Mouse (Mus musculus): ENCODE data around the gene Pgpep1.

The Pgpep1 gene

DNA sequence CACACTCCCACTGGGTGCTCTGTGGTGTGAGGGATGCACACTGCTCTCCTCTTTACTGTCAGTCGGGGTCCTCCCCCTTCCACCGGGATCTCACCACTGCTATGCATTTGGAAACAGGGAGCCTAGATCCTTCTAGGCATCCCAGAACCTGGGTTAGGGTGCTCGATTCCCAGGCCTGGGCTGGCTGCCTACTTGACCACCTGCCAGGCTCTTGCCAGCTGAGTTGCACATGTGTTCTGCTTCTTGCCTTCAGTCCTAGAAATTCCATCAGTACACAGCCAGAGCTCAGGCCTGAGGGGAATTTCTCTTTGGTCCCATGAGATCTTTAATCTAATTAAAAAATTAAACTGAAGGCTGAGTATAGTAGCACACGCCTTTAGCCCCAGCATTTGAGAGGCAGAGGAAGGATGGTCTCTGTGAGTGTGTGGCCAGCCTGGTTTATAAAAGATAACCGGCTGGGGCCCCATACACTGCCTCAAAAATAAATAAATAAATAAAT lies 29.8 kb upstream of the Pgpep1 start:
- no peak for DNase-seq

DNA sequence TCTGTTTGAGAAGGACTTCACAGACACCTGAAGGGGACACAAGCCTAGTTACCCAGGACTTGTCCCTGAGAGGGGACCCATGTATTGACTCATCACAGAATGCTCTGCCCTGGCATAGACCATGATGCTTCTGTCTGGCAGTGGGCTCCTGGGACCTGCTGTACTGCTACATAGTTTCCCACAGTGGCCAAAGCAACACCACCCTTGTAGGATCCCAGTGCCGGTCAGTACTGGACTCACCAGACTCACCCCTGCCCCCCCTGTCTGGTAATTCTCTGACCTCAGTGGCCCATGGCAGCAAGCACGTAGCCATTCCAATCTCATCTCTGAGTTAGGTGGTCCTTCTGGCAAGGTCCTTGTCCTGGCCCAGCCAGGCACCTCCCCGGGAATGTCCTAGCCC lies 27.9 kb upstream of the Pgpep1 start:
- no peak for DNase-seq

DNA sequence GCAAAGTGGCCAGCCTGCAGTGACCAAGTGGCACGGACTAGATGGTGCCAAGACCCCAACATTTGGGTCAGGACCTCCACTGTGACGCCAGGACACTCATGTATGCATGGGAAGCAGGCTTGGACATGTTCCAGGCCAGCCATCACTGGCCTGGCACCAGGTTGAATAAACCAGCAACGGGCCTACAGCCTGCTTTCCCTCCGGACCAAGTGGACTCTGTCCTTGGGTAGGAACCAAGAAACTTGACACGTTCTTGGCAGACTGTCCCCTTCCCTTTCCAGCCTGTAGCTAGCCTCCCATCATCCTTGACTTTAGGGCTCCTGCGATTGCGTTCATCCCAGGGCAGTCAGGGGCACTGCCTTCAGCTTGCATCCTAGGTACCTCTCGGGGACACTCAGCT lies 27.4 kb upstream of the Pgpep1 start:
- peak; percentile 62 for DNase-seq

DNA sequence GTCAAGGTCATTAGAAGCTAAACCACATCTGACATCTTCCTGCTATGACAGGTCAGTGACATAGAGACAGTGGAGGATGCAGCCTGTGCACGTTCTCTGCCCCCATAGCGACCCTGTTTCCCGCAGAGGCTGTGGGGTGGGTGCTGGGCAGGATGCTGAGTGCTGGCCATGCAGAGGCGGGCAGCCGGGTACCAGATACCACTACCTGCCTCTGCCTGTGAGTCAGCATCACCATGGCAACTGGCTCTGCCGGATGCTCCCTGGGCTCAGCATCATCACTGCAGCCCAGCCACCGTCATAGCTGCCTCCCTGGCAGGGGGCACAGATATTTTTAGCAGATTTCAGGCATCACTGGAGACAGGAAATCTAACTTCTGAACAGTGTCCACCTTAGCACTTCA lies 24.1 kb upstream of the Pgpep1 start:
- no peak for DNase-seq

DNA sequence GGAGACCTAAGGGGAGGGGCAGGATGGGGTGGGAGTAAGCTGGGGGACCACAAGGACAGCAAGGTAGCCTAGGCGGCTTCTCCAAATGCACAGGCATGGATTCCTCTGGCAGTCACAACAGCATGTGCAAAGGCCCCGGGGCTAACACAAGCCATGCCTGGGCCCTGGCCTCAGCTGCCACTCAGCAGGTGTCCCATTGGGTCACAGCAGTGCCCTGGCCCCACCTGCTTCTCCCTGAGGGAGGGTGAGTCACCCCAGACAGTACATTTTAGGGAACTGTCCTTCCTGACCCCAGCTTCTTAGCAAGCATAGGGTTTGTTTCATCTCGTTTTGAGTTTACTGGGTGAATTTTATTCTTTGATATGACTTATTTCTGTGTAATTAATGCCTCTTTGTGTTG lies 22.5 kb upstream of the Pgpep1 start:
- no peak for DNase-seq

DNA sequence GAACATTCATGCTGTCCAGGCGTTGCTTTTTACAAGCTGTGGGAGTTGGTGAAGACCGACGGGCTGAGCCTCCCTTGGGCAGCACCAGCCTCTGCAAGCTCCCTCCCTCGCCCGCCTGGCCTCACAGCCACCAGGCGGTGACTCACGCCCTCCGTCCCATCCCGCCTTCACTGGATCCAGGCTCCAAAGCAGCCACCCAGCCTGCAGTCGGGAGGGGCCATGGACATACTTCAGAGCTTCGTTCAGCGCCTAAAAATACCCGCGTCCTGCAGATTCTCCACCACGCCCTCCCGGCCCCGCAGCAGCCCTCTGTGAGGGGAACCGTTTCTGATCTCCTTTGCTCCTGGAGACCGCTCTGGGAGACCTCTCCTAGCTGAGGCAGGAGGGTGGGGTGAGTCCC lies 22.0 kb upstream of the Pgpep1 start:
- peak; percentile 84 for DNase-seq

DNA sequence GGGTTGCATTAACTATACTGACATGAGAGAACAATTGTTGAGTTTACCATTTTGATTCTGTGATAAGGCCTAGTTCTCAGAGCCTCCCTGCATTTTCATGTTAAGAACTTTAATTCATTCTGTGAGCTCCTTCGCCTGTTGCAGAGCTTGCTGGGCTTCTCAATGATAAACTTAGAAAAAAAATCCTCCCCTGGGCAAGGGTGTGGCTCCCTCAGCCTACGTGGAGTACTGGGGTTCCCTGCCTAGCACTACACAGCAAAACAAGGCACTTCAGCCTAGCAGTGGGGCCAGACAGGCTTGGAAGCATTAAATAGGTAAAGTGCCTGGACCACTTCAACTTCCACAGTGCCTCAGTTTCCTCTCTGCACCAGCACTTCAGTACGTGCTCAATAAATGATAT lies 21.2 kb upstream of the Pgpep1 start:
- DNase-seq = no peak

DNA sequence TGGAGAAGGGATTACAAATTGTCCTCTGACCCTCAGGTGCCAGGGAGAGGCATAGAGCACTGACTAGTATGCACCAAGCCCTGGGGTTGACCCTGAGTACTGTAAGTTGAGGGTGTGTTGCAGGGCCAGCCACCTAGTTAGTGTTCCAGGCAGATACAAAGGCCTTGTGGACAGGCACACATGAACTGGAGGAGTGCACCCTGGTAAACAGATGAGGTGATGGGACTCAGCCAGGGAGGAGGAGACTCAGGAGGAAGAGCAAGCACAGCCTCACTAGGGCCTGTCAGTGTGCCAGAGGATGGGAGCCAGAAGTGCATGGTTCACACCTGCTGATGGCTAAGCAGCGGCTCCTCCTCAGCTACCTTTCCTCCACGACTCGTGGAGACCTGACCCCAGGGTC lies 19.9 kb upstream of the Pgpep1 start:
- no peak for DNase-seq

DNA sequence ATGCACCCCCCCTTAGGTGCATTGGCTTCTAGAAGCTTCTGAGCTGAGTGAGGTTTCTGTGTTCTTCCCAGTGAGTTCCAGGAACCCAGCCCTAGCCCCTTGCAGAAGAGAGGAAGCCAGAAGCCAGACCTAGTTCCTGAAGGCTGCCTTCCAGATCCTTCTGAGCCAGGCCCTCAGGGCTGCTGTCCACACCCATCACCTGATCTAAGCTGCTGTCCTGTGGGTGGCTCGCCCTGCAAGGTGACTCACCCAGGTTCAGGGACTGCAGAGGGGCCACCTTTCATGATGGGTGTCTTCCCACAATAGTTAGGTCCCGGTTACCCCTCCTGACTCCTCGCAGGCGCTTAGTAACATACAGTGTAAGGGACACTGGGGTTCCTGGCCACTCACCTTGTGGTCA lies 19.2 kb upstream of the Pgpep1 start:
- no peak for DNase-seq

DNA sequence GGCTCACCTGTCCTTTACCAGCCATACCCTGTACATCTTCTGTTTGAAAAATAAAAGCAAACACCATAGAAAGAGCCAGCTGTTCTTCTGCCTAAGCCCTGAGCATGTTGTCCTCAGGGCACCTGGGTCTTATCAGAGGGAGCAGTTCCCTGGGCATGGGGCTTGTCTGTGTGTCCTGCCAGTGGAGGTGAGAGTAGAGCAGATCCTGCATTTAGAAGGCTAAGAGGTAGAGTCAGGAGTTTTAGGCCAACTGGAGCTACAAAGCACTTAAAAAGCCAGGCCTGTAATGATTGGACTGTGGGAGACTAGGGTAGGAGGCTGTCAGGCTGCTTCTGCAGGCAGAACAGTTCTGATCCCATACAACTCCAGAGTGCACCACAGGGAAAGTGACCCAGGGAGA lies 18.5 kb upstream of the Pgpep1 start:
- no peak for DNase-seq

DNA sequence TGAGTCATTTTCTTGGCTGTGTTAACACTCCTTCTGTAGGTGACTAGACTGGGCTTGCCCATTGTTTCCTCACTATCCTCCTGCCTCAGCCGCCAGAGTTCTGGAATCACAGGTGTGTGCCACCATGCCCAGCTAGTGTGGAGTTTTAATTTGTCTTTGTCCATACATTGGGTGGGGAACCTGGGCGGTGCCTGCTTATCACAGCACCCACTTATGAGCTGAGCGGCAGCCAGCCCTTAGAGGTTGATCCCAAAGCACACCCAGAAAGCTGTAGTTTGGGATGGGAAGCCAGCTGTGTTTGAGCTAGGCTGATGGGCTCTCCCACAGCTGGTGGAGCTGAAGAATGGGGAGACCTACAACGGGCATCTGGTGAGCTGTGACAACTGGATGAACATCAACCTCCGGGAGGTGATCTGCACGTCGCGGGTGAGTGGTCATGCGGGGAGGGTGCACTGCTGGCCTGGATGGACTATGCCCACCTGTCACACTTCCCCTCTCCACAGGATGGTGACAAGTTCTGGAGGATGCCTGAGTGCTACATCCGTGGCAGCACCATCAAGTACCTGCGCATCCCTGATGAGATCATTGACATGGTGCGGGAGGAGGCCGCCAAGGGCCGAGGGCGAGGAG lies 17.4 kb upstream of the Pgpep1 start:
- no peak for DNase-seq

DNA sequence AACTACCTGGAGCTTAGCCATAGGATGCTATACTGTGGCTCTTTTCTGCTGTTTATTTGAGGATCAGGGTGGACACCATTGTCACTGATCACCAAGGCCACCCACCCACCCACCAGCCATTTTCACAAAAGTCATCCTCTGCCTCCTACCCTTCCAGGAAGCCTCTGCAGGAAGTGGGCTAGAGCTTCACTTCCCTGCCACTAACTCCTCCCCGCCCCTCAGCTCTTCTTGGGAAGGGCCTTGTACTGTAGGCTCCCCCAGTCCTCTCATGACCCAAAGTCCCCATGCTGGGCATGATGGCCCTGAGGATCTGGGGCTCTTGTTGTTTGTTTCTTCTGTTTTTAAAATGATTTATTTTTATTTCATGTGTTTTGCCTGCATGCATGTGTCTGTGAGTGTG lies 15.1 kb upstream of the Pgpep1 start:
- DNase-seq = no peak

DNA sequence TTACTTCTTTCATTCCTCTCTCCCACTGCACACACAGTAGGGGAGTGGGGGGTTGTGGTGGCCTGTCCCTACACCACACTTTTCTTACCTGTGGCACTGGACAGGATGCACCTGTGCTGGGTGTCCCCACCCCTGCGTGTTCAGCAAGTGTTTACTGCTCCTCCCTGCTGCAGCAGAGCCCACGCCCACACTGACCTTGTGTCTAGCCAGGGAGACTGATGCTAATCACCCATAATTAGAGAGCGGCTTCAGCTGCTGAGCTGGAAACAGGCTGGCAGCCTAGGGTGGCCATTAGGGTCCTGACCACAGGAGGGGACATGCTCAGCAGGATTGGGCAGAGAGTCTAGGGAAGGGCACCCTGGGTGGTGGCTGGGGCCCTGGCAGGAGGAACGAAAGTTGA lies 14.5 kb upstream of the Pgpep1 start:
- no peak for DNase-seq

DNA sequence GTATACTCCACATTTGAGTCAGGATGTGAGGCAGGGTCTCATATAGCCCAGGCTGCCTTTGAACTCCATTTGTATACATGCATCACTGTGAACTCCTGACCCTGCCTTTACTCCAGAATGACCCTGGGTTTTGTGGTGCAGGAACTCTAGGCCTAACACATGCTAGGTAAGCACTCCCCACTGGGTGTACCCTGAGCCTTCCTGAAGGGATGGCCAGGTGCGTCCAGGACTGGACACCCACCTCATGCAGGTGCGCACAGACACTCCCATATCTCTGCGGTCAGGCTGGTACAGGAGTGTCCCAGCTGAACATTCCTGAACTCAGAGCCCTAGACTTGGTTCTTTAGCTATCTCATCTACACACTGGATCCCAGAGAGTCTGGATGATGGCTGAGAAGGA lies 13.9 kb upstream of the Pgpep1 start:
- no peak for DNase-seq

DNA sequence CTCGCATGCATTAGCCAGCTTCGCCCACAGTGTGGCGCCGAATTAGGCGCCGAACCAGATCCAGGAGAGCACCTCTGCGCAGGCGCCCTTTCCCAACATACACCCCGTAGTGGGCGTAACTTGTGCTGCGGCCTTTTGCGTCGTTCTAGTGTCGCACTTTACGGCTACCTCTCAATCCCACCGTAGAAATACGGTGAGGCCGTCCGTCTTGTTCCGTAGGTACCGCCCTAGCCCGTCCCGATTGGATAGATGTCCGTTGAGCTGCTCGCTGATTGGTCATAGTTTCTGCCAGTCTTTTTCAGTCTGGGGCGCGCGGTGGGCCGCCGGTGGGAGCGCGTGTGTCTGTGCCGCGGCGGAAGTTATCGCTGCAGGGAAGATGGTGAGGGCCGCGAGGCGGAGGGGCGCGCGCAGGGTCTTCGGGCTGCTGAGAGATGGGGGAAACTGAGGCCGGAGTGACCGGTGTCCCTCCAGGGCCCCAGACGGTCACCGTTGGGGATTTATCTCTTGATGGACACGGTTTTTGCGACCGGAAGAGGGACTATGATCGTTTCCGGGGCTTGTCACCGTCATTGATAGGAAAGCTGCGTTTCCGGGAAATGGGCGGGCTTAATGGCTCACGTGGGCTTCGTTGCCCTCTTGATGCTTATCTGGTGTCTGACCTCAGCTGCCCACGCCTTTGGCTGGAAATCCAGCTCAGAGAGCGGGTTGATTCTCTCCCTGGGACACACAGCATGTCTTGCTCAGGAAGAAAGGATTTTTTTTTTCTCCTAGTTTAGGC lies 13.1 kb upstream of the Pgpep1 start, which contains the start of gene Lsm4:
TSS of gene Lsm4 (plus strand) at position 170 of the 778 bp plus-strand sequence.
- peak; percentile 98 for DNase-seq

DNA sequence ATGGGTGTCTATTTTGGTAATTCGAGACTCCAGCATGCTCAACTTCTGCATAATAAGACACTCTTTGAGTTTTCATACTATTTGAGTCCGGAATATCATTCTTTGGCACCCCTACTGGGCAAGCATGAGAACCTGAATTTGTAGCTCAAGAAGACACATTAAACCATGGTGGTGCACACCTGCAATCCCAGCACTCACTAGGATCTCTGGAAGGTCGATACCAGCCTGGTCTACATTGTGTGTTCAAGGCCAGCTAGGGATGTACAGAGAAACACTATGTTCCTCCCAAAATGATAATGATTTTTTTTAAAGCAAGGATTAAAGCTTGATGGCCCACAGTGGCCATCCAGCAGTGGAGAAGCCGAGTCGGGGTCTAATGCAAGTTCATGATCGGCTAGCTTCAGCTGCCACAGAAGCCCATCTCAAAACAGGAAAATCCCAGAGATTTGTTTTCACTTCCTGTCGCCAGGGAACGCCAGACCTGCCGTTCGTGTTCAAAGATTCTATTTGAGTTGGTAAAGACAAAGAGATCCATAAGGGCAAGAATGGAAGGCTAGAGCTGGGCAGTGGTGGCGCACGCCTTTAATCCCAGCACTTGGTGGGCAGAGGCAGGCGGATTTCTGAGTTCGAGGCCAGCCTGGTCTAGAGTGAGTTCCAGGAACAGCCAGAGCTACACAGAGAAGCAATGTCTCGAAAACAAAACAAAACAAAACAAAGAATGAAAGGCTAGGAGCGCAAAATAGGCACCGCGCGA lies 12.3 kb upstream of the Pgpep1 start:
- DNase-seq = no peak

DNA sequence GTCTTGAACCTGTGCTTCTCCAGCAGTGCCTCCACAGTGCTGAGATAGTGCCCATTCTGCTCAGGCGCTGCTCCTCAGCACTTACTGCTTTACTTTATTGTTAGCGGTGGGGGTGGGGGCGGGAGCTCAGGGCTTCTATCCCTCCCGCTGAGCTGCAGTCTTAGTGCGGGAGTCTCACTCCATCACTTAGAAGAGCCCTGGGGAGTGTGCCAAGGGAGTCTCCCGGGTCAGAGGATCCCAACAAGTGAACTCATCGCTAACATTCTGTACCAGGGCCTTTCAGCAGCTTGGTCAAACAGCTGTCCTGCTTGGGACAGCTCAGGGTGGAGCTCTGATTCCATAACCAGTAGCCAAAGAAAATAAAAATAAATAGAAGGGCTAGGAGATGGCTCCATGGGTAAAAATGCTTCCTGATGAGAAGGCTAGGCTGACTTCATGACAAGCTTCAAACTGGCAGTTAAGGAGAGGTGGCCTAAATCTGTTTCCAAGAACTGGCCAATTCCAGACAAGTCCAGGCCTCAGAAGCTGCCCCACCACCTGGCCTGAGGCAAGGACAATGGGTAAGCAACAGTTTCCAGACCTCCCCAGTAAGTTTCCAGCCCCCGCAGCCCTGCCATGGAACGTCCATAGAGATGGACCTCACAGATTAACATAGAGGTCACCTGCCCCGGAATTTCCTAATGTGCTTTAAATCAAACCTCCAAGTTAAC lies 11.6 kb upstream of the Pgpep1 start:
- peak; percentile 51 for DNase-seq

DNA sequence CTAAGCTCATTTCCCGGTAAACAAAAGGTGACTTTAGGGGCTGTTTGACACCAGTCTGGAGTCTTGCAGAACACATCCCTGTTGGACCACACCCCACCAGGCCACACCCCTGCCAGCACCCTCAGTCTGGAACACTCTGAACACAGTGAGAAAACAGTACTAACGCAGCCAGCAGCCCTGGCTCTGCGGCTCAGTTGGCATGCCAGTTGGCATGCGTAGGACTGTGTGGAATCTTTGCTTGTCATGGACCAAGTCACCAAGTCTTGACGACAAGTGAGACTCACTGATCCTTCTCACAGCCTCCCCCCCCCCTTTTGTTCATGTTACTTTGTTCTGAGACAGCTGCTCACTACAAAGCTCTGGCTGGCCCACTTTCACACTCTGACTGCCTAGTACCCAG lies 6.9 kb upstream of the Pgpep1 start:
- peak; percentile 72 for DNase-seq

DNA sequence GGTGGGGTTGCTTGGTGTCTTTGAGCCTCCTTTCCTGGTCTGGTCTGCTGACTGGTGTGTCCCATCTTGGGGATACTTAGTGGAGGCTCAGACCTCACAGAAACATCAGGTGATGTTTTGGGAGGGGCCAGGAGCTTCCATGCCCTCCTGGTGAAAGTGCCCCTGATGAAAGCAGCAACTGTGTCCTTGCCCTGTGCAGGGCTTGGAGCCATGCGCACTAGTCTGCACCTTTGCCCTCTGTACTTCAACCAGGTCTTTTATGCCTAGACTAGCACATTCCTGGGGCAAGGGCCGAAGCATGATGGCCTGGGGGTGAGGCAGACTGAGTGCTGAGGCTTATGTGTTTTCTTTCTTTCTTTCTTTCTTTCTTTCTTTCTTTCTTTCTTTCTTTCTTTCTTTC lies 5.4 kb upstream of the Pgpep1 start:
- DNase-seq = no peak

DNA sequence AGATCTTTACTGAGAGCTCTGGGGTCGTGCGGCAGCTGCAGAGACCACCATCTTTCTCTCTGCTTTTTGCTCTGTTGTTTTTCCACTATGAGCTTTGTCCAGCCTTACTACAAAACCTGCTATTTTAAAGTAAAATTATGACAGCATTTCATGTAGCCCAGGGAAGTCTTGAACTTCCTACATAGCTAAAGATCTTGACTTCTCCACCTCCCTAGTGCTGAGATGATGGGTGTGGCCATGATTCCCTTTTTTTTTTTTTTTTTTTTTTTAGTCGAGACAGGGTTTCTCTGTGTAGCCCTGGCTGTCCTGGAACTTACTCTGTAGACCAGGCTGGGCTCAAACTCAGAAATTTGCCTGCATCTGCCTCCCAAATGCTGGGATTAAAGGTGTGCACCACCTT lies 4.4 kb upstream of the Pgpep1 start:
- no peak for DNase-seq

DNA sequence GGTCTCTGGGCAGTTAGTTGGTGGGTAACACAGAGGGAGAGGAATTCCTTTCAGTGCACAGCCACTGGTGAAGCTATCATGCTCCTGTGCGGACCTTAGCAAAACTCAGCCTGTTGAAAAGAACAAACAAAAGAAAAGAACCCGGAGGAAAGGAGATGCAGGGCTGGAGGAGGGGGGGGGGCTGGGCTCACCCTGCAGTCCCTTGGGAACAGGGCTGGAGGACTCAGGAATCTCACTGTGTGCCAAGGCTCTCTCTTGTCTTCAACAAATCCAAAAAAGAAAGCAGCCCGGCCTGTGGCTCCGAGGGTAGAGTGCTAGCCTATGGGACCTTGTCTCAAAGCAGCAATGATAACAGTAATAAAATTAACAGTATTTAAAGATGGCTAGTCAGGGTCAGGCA lies 3.5 kb upstream of the Pgpep1 start:
- DNase-seq = no peak

DNA sequence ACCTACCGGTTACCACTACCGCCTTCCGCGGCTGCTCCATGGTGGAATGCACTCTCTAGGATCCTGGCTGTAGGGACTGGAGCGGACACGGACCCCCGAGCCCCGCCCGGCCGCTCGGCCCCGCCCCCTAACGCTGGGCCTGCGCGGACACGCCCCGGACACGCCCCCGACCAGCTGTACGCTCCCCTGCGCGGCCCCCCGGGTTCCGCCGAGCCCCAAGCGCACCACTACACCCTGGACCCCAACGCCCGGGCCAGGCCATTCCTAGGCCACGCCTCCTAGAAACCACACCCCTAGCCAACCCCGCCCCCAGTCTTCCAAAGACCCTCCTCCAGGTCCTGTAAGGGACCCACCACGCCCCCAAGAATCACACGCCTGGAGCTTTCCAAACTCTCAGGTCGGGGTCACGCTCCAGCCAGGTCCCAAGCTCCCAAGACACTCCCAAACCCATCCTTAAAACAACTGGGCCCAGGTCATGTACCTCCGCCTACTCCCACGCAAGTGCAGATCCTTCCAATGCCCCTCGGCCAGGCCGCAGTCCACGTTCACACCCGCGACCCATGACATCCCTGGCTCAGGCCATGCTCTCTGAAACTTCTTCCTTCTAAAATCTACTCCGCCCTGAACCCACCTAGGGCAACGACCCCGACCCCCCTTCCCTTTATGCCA lies 450 bp downstream of the Pgpep1 start:
- DNase-seq = peak; percentile 94
